Mouse (Mus musculus): ENCODE measurements around the gene Fmnl1.
A peak's percentile ranks its signal among the peaks of the same experiment; 100 is the strongest.

- TF ChIP-seq CTCF (IDR thresholded peaks at IDR 0.05; ENCODE audit: low read depth) (peak; percentile 36; the same call in 1 of the 2 replicates), EP300 (IDR thresholded peaks at IDR 0.05; ENCODE audit: low read depth) (no peak)
These were observed 58.7 kb downstream of the Fmnl1 start for GRCm38 (mm10) chr11:103229608-103230007.

Data from liver, postnatal 0 days (tissue).